Mouse (Mus musculus) urinary bladder, postnatal 36 days (tissue): ENCODE results near the gene Etfa.
A peak's percentile ranks its signal among the peaks of the same experiment; 100 is the strongest.

Experiments used
- DNase-seq, 2 experiments: peaks; one replicate each; pipeline ENCODE4 v3.0.0; 2022; ENCODE audit warnings: low spot score in 2 of 2, mixed read lengths in 1 of 2

Gene Etfa

DNA sequence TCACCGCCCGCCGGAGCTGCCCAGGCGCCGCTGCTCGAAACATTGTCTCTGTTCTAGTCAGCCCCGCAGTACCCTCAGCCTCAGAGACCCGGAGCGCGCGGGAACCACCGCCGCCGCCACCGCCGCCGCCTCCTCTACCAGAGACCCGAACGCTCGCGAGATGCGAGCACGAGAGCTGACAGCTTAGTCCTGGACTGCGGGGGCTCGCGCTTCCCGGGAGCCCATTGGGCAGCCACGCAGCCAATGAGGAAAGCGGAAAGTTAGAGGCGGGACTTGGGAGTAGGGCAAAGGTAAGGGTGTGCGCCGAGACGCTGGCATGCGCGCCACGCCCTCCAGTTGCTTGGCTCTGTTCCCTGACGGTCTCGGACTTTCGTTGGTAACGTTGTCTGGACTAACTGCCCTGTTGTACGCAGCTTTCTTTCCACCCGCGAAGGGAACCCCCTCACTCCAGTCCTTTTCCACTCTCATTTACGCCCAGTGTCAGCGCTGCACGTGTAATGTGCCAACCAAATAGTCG is at the start of gene Etfa:
Gene Etfa, minus strand, starts transcription at position 217 of the 517 bp plus-strand sequence.
- DNase-seq: peak; percentile 94 to 96

DNA sequence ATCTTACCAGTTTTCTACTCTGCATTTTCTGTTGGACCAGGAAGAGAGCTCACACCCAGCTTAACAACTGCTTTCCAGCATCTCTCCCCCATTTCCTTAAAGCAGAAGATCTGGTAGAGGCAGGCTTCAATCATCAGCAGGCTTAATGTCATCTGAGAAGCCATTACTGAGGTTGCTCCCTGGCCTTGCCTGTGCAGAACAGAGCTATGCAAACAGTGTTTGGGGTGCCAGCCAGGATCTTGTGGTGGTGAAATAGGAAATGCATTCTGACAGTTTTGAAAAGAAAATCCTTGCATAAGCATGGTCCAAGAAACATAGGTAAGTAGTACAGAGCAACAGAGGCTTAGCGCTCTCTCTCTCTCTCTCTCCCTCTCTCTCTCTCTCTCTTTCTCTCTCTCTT is 48.9 kb upstream of the Etfa start:
- DNase-seq: no peak

DNA sequence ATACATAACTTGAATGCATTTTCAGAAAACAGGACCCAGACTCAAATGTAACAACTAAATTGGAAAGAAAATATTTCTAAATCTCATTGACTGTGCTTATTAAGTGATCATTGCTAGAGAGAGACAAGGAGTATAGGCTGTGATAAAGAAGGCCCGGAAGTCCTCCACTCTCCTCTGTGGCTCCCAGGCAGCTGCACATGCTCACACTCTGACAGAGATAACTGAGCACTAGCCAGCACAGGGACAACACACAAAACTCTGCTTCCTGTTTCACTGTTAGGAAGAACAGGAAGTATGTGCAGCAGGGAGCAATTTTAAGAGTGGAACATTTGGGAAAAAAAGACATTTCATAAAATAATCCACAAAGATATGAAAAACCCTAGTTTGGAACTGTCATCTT is 42.9 kb upstream of the Etfa start:
- DNase-seq: no peak

DNA sequence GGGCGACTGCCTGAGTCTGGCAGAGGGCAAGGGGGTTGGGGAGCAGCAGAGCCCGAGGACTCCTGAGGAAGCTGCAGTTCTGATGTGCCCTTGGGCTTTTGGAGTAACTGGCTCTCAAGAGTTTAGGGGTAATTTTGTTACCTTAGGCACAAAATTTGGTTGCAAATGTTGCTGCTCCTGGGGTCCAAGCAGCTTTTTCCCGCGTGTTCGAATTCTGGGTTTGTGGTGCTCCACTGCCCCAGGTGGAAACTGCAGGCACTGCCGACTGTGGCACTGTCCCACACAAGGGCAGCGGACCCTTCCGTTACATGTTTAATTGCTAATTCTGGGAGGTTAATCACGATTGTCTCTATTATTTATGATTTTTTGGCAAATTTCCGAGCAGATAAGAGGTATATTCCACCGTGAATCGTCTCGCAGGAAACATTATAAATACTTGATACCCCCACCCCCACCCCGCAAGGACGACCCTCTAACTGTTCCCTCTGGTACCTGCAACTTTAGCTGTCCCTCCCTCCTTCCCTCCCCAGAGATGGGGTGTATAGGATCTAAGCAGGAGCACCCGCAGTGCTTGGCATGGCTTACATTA is 37.4 kb upstream of the Etfa start:
- DNase-seq: no peak

DNA sequence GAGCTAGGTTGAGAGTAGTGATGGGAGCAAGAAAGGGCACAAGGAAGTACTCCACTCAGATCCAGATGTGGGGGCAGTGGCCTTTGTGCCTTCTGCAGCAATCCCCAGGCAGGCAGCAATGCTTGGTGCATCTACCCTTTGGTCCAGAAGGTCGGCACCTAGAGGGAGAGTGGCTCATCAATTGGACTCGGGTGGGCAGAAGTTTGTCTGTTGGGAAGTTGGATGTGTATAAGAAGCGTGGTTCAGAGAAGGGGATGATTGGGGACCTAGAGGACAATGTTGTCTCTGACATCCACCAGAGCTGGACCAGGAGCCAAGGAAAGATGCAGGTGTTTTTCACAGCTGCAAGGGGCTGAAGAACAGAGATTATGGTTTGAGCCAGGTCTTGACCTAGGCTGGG is 36.8 kb upstream of the Etfa start:
- no peak for DNase-seq

DNA sequence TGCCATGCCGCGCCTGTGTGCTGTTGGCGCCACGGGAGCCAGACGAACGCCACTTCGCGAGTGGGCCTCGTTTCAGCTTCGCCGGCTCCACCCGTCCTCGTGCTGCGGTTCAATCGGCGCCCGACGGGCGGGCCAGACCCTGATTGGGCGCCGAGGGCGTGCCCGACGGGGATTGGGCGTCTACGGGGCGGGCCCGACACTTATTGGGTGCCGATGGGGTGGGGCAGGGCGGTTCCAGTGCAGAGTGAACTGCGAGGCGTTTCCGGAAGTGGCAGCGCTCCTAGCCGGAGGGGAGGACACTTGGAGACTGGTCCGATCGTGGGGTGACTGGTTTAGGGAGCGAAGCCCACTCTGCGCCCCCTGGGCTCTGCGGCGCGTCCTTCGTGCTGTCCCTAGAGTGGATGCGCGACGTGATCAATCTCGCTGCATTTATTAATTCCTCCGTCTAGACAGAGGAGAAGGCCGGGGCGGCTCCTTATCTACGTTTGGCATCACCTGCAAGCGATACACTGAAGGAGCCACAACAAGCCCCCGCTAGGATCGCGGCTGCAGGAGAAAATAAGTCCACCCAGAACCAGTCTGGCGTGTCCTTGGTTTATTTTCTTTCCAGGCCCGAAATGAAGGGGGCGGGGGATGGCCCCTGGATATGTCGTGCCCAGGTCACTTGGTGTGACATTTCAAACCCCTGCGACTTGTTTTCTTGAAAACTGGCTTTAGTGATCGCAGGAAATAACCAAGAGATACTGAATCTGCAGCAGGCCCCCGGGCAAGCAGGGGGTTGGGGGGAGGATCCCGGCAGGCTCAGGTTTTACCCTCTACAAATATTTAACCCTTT is 34.4 kb upstream of the Etfa start:
- peak in 1 of 2 experiments; percentile 62 for DNase-seq

DNA sequence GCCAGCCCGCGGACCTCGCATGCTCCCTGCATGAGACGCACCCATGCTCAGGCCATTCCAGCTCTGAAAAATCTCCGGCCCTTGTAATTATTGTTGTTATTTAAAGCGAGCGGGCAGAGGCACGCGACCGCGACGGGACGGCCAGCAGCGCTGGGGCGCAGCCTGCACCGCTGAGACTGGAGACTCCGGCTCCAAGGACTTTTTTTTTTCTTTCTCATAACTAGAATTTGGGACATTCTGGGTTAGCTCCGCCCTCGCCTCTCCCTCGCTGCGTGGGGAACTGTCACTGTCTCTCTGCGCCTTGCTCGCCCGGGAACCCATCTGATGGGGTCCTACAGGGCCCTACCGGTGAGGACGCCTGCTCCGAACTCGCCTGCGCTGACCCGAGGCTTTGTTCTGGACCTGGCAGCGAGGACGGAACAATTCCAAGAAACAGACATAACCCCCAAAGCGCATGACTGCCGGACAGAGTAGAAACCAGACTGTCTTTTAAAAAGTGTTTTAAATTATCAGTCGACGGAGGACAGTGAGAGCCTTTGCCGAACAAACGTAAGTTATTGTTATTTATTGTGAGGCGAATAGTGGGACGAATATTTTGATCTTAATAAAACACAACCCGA is 33.6 kb upstream of the Etfa start:
- DNase-seq: no peak

DNA sequence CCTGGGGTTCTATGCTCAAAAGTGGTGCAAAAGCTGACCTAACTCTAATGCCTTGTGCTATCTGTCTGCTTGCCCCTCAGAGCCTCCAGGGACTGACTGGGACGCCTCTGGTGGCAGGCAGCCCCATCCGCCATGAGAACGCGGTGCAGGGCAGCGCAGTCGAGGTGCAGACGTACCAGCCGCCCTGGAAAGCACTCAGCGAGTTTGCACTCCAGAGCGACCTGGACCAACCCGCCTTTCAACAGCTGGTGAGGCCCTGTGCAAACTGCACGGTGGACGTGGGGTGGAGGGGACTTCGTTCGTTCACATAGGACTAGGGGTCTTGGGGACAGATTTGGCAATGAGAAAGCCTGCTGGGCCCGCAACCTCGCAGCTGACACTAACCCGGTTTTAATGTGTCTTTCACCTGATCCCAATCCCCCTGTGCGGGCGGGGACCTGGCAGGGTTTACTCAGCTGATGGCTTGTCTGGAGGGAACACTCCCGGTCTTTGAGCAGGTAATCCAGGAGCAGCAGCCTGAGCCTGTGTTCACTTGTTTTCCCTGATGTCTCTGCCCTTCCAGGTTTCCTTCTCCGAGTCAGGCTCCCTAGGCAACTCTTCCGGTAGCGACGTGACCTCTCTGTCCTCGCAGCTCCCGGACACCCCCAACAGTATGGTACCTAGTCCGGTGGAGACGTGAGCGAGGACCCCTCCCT is 33.0 kb upstream of the Etfa start:
- no peak for DNase-seq

DNA sequence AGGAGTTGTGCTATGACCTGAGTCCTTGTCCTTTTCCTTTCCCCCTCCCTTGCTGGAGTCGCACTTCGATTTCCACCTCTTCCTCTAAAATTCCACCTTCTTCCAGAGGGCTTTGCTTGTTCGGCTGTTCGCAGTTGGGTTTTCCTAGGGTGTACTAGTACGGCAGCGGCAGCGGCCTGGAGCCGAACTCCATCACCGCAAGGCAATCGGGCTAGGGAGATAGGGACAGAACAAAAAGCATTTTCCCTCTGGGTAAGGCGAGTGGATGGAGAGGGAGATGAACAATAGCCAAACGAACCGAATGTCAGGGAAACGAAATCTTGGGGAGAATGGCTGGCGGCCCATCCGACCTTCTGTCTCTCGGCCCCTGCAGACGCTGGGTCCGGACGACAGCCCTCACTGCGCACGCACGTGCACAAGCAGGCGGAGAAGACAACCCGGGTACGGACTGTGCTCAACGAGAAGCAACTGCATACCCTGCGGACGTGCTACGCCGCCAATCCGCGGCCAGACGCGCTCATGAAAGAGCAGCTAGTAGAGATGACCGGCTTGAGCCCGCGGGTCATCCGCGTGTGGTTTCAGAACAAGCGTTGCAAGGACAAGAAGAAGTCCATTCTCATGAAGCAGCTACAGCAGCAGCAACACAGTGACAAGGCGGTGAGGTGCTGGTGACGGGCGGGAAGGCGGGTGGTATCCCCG is 31.8 kb upstream of the Etfa start:
- no peak for DNase-seq

DNA sequence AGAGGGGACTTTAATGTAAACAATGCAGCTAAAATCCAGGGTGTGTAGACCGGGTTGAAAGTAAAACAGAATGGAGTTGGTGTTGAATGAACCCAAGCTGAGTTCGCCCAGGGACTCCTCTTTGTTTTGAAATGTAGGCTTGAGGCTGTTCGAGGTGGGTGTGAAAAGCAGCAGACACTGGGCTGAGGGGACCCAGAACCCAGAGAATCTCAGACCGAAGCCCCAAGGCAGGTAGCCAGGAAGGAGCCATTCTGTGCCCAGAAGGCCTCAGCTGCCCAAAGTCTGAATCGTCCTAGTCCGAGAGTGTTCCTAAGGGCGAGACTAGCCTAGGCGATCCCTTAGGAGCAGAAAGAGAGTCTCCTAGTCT is 31.3 kb upstream of the Etfa start:
- DNase-seq: no peak

DNA sequence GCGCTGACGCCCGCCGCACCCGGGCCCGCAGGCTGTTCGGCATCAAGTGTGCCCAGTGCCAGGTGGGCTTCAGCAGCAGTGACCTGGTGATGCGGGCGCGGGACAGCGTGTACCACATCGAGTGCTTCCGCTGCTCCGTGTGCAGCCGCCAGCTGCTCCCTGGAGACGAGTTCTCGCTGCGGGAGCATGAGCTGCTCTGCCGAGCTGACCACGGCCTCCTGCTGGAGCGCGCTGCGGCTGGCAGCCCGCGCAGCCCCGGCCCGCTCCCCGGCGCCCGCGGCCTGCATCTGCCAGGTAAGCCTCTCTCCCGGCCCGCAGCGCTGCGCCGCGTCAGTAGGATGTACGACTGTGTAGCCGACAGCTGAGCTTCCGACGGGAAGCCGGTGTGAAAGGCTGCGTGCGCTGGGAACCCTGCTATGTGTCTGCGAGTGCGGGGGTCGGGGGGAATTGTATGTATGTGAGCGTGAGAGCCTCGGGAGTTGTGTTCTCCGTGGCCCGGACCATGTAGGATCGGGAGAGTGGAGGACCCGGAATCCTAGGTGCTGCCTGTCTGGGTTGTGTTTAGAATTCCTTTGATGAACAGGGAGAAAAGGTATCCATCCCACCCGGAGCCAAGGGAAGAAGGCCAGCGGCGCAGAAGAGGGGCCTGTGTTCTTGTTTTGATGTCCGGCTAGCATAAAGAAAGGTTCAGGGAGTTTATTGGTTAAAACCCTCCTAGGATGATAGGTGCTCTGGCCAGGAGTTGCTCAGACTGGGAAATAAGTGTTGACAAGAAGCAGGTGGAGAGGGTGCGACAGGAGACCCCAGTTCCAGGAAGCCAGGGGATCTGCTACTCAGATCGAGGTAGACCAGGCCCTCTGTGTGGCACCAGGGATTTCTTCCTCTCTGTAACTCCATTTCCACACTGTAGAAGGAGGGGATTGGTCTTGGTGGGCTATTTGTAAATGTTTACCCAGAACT is 30.6 kb upstream of the Etfa start:
- DNase-seq: no peak

DNA sequence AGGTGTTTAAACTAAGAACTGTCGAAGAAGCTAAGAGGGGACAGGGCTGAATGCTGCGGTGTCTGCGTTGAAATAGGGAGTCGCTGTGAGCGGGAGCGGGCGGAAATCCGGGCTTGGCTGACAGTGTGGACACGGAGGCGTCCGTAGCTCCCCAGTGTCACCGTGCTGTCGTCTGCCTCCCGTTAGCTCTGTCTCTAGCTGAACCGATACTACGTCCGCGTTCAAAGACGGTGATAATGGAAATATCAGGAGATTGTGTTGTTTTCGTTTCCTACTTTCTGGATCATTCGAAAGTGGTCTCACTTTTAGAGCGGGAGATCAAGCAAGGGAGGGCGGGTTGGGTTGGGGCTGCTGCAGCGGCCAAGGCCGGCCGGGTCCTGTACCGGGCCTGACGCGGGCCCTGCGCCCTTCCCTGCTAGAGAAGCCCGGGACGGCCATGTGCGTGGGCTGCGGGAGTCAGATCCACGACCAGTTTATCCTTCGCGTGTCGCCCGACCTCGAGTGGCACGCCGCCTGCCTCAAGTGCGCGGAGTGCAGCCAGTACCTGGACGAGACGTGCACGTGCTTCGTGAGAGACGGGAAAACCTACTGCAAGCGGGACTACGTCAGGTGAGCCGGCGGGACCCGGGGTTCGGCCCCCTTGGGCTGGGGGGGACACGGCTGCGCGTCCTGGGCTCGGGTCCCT is 29.8 kb upstream of the Etfa start:
- DNase-seq: no peak

DNA sequence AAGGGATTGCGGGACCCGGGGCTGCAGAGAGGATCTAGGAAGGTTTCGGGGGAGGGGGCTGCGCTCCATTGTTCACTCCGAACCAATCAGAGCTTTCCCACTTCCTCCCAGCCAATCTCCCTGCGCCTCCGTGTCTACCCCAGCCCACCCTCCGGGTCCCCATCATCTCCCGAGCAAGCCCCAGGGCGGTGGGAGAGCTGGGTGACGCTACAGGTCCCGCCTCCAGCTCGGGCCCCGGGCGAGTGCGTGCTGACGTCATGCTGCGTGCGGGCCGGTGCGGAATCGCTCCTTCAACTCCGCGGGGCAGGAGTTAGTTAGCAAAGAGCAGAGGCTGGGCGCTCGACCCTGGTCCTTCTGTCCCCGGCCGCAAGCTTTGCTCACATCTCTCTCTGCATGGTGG is 28.8 kb upstream of the Etfa start:
- no peak for DNase-seq

DNA sequence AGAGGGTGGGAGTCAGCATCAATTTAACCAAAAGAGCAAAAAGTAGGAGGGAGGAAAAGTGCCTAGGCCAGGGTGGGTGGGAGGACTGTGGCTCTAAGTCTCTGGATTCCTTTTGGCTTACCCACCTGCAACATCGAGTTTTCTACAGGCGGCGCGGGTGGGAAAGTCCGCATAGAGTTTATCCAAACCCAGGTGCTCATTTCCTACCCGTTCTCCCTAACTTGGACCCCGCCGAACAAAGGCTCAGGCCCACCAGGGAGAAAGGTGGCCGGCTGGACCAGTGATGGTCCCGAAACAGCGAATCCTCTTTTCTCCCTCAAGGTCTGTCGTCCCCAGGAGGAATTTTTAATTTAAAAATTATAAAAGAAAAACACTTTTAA is 28.3 kb upstream of the Etfa start:
- no peak for DNase-seq

DNA sequence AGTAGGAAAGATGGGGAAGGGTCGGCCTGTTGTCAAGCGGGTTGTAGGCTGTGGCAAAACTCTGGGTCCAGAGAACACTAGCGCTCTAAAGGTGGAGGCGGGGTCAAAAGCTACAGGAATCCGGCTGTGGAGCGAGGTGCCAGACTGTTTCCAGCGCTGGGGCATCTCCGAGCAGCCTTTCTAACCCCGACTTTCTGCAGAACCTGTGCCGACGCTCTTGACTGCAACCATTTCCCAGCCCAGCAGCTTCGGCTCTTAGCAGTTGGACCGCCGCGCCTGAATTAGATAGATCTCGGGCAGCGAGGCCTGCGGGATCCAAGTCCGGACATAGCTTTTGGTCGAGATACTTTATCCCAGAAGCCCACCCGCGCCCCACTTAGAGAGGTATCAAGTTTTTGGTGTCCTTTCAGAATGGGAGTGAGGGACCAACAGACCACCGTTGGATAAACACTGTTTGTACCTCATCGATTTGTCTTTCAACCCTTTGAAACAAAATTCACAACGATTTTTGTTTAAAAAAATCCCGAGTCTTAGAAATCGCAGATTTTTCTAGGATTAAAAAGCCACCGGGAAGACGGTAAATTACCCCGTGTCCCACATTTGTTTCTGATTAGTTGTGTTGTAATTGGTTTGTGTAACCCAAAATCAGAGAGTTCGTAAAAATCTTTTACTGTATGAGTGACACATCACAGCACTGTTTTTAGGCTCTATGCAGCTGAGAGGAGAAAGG is 27.8 kb upstream of the Etfa start:
- no peak for DNase-seq

DNA sequence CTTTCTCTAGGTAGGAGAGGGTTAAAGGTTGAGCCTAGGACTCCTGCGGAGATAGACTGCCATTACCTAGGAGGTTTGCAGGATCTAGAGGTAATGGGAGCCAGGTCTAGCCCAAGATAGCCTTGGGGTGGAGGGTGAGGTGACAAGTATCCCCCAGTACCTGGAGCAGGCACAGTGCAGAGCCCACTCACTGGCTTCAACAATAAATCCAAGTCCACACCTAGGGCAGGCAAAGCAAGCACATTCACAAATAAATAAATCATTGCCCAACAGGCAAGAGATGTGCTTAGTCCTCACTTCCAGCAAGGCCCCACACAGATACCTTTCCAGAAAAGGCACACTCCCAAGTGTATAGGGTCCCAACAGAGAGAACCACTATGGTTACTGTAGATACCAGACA is 27.0 kb upstream of the Etfa start:
- DNase-seq: no peak

DNA sequence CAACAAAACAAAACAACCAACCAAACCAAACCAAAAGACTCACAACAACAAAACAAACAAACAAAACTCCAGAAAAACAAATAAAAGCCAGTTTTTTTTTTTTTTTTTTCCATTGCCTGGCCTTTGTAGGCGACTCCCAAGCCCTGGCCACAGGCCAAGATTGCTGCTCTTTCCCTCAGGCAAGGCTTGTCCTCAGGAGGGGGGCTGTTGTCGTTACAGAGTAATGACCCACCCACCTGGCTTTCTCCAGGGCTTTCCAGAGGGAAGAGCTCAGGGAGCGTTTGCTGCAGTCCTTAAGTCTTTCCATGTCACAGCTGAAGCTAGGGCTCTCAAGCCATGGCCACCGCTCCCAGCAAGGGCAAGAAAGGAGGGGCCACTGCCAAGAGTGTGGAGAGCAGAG is 26.3 kb upstream of the Etfa start, which contains the start of gene Isl2:
Gene Isl2, plus strand, starts transcription at position 296 of the 400 bp plus-strand sequence.
- DNase-seq: no peak

DNA sequence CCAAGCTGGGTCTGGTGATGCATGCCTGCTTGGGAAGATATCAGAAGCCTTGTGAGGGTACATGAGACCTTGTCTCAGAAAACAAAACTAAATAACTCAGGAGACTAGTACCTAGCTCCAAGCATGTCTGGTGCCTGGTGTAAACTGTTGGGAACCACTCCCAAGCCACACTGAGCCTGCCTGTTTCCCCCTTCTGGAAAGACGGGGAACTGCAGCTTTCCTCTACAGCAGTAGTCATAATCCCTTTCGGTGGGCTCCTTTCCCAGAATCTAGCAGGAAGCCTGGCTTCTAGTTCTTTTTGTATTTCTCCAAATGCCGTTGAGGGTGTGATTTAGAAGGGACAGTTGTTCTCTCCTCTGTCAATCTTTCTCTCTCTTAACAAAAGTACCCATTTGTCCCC is 23.9 kb upstream of the Etfa start:
- DNase-seq: peak; percentile 44 to 59

DNA sequence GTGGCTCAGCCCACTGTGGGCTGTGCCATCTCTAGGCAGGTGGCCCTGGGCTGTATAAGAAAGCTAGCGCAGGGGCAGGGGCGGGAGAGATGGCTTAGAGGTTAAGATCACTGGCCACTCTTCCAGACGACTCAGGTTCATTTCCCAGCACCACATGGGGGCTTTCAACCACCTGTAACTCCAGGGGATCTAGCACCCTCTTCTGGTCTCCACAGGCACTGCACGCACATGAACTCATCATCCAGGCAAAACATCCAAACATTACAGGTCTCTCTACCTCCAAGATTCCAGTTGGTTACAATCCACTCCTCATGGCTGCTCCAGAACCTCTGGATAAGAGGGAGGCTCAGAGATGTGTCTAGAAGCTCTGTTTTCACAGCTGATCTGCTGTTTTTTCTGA is 13.7 kb upstream of the Etfa start:
- DNase-seq: no peak
